Mouse (Mus musculus) hindbrain, embryonic 10.5 days (tissue): Measurements from ENCODE around the gene Zbtb16. TPM values are rescaled to one million over a fixed set of nuclear protein-coding genes. Genes with fewer than 3 reads are reported as not detected.

Experiments
- DNase-seq: peaks from one replicate; pipeline ENCODE4 v3.0.0-alpha.2; 2017; ENCODE audit warnings: low spot score
- H3K27ac ChIP-seq: fragments of 300-500 bp; sonication (generic); 2 replicates; pipeline ENCODE4 v1.5.1; 2016; ENCODE audit warnings: mild to moderate bottlenecking, moderate library complexity
- H3K27me3 ChIP-seq: fragments of 300-500 bp; sonication (generic); 2 replicates; pipeline ENCODE4 v1.6.1; 2016; ENCODE audit warnings: mild to moderate bottlenecking; ENCODE audit not compliant: poor library complexity, insufficient read depth, severe bottlenecking
- H3K36me3 ChIP-seq: fragments of 300-500 bp; sonication (generic); 2 replicates; pipeline ENCODE4 v1.6.1; 2016; ENCODE audit warnings: mild to moderate bottlenecking, moderate library complexity
- H3K4me1 ChIP-seq: fragments of 300-500 bp; sonication (generic); replicated peaks from 2 replicates; pipeline ENCODE4 v1.6.1; 2016; ENCODE audit warnings: mild to moderate bottlenecking
- H3K4me3 ChIP-seq: fragments of 300-500 bp; sonication (generic); 2 replicates; pipeline ENCODE4 v1.5.1; 2016; ENCODE audit warnings: mild to moderate bottlenecking, moderate library complexity
- H3K9me3 ChIP-seq: fragments of 300-500 bp; sonication (generic); 2 replicates; pipeline ENCODE4 v1.6.1; 2016; ENCODE audit warnings: mild to moderate bottlenecking, moderate library complexity
- WGBS: fragments of 180-500 bp; shearing (Covaris S2); methylation state at CpG from one replicate; pipeline ENCODE4 v1.1.7; 2016; 5-methylcytosine and 5-hydroxymethylcytosine counted together
- polyA plus RNA-seq: library from polyadenylated mRNA; unstranded; fragments of >200 nt; fragmentation: Nextera tagmentation; extraction: Ambion mirVana; gene quantifications from 2 replicates; pipeline ENCODE4 v1.2.1, GENCODE M21; 2016

The Zbtb16 gene
- polyA plus RNA-seq, 1 experiment from 2014 or later: 22.6 TPM

DNA sequence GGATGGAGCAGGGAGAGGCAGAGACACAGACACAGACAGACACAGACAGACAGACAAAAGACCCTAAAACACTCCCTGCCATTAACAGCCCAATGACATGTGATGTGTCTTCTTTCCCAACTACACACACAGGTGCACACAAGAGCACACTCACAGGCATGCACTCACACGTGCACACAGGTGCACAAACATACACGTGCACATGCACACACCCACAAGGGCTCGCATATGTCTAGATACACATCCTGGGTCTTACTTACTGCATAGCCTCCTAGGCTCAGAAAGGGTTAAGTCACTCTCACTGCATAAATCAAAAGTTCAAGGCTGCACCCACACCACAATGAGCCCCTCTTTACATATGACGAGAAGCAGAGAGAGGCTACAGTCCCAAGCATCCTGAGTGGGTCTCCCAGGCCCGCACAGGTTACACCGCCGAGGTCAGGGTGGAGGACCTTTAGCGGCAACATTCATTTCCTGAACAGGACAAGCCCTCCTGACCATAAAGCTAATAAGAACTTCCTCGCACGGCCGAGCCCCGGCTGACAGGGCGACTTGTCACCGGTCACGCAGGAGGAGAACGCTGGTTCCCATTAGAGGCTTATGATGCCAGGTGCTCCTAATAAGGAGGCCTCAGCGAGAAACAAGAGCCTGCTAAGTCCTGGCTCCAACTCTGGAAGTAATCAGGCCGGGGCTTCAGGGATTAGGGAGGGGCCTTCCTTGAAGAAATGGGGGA is 13.3 kb downstream of the Zbtb16 start:
- Histone ChIP-seq H3K27ac (peak overlapping the region; percentile 72), H3K4me3 (peak overlapping the region; percentile 18; the same call in 1 of the 2 replicates), H3K4me1 (peaks cover 86% of the 10 kb centered on the region), H3K36me3 (peaks cover 21% of the 10 kb centered on the region), H3K9me3 (no peaks in the 10 kb centered on the region), H3K27me3 (no peaks in the 10 kb centered on the region)
- peak; percentile 69 for DNase-seq
- WGBS: 45% methylated on average over 18 of the region's 18 CpGs

DNA sequence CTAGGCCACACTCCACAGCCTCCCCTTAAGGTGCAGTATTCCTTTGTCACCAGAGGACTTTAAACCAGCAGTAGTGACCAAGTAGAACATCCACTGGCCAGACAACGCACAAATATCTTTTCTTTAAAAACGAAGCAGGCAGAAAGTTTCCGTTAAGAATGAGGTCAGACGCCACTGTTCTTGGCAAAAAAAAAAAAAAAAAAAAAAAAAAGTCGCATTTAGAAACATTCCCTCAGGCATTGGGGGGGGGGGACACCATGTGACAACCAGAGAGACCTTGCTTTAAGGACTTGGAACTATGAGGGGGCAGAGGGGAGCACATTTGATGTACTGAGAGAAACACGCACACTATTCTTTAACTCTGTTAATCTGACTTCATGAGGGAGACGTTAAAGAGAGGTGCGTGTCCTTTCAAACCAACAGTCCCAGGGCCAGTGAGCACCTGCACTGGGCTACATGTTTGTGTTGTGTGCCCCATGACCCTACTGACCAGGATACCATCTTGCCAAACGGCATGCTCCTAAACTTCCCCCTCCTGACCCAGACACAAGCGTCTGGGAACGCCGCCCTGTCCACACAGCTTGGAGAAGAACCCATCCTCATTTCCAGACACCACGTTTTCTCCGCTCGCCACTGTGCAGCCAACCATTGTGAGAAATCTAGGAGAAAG is 14.0 kb downstream of the Zbtb16 start:
- Histone ChIP-seq H3K27ac (peak overlapping the region; percentile 57), H3K36me3 (peaks cover 15% of the 10 kb centered on the region), H3K9me3 (no peaks in the 10 kb centered on the region), H3K27me3 (no peaks in the 10 kb centered on the region), H3K4me1 (peaks cover 92% of the 10 kb centered on the region), H3K4me3 (no peak overlapping the region)
- DNase-seq: no peak
- WGBS: 62% methylated on average over 15 of the region's 15 CpGs

DNA sequence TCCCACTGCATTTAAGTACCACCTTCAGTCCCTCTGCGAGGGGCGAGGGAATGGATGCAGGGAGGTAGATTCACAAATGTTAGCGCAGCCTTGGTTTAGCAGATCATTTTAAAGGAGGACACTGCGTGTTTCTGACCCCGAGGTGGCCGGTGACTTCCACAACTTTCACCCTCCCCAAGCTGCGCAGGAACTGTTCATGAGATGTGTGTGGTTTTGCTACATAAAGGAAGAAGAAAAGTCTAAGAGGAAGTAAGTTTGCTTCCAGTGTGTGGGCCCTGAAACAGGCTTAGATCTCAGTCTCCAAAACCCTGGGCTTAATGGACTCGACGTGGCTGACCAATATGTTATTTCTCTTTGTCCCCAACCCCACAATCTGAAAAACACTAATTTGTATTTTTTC is 14.6 kb downstream of the Zbtb16 start:
- Histone ChIP-seq H3K9me3 (no peaks in the 10 kb centered on the region), H3K36me3 (peaks cover 13% of the 10 kb centered on the region), H3K4me3 (no peak overlapping the region), H3K4me1 (peaks cover 92% of the 10 kb centered on the region), H3K27ac (peak overlapping the region; percentile 35), H3K27me3 (no peaks in the 10 kb centered on the region)
- WGBS: 81% methylated on average over 9 of the region's 9 CpGs
- DNase-seq: no peak

DNA sequence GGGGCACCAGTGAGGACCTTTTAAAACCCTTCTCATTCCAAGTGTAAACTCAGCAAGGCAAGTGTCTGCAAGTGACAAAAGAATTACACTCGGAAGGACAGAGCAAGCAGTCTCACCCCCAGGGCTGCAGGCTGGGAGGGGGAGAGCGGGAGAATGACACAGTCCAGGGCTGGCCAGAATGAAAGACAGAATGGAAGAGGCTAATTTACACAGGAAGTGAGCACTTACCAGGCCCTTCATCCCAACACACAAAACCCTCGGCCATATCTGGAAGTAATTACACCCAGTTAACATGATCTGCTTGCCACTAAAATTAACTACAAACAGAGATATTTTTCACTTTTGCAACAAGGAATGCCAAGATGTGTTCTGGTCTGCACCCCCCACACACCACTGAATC is 15.2 kb downstream of the Zbtb16 start:
- peaks cover 8% of the 10 kb centered on the region; the same call in 1 of the 2 replicates for H3K36me3 ChIP-seq
- DNase-seq: peak; percentile 34
- 37% methylated on average over 3 of the region's 3 CpGs for WGBS

DNA sequence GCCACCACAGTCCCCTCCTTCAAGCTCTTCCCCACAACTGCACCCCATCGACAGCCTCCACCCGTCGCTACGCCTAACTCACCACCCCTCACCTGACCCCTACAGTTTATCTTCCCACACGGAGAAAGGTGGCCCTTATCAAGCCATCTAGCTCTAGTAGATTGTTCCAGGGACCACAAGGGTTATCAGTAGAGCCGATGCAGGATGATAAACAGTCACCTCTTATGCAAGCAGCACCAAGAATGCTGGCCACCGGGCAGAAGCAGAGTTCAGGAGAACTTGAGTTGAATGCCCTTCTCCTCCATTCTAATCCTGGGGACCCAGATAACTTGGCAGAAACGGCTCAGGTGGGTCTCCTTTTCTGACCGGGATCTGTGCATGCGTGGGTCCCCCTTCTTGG is 16.3 kb downstream of the Zbtb16 start:
- H3K27me3 ChIP-seq: no peaks in the 10 kb centered on the region
- H3K36me3 ChIP-seq: peaks cover 10% of the 10 kb centered on the region
- H3K4me3 ChIP-seq: no peak overlapping the region
- no peak overlapping the region for H3K27ac ChIP-seq
- no peaks in the 10 kb centered on the region for H3K9me3 ChIP-seq
- DNase-seq: no peak
- 84% methylated on average over 10 of the region's 10 CpGs for WGBS
- H3K4me1 ChIP-seq: peaks cover 80% of the 10 kb centered on the region

More for the DNA sequence above, 15.2 kb downstream of the Zbtb16 start:
- H3K27me3 ChIP-seq: no peaks in the 10 kb centered on the region
- peaks cover 86% of the 10 kb centered on the region for H3K4me1 ChIP-seq
- no peaks in the 10 kb centered on the region for H3K9me3 ChIP-seq
- H3K4me3 ChIP-seq: no peak overlapping the region
- H3K27ac ChIP-seq: peak overlapping the region; percentile 35

DNA sequence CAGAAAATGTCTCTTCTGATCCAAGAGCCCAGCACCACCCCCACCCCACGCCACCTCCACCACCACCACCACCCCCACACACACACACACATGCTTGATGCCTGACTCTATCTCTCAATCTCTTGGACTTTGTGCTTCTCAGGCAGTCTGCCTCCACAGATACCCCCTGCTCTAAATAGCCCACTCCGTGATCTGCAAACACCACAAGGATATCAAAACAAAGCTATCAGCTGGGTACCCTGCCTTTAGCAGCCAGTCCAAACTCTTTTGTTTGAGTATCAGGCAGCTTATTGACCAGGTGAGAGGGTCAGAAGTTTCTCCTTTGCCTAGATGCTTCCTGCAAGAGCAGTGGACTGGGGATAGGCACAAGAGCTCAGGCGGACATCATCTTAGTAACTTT is 16.9 kb downstream of the Zbtb16 start:
- H3K27me3 ChIP-seq: no peaks in the 10 kb centered on the region
- H3K9me3 ChIP-seq: no peaks in the 10 kb centered on the region
- no peak for DNase-seq
- peaks cover 6% of the 10 kb centered on the region for H3K36me3 ChIP-seq
- 86% methylated on average over 3 of the region's 3 CpGs for WGBS
- no peak overlapping the region for H3K27ac ChIP-seq
- peaks cover 80% of the 10 kb centered on the region for H3K4me1 ChIP-seq
- no peak overlapping the region for H3K4me3 ChIP-seq

DNA sequence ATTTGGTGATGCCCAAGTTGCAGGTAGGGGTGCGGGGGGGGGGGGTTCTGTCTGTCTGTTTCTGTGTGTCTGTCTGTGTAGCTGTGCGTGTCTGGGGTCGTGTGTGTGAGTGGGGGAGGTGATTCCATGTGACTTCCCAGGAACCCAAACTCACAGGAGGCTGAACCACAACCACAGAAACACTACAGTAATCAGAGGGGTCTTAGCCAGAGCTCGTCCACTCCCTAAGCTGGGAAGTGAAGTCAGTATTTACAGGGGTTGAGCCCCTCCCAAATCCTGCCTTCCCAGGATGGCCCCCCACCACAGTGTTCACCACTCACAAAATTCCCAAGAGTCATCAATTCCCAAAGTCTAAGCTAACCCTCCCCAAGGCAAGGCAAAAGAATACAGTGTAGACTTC is 18.1 kb downstream of the Zbtb16 start:
- H3K27ac ChIP-seq: no peak overlapping the region
- H3K4me3 ChIP-seq: no peak overlapping the region
- H3K36me3 ChIP-seq: peaks cover 3% of the 10 kb centered on the region
- 86% methylated on average over 4 of the region's 4 CpGs for WGBS
- H3K27me3 ChIP-seq: no peaks in the 10 kb centered on the region
- no peak for DNase-seq
- no peaks in the 10 kb centered on the region for H3K9me3 ChIP-seq
- H3K4me1 ChIP-seq: peaks cover 72% of the 10 kb centered on the region

DNA sequence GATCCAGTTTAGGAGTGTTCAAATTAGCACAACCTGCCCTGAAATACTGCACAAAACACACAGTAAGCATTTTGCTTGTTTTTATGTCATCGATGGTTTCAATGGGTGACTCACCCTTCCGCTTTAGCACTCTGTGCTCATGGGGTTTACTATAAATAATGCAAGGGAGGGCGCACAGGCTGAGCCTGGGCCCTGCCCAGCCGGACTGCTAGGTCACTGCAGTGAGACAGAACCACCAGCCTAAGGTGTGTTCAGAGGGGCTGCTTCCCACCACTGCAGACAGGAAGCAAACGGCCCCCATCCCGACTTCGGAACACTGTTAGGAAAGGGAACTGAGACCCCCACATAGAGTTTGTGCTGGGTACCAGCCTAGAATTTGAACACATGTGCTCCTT is 18.6 kb downstream of the Zbtb16 start:
- peaks cover 3% of the 10 kb centered on the region for H3K36me3 ChIP-seq
- no peak overlapping the region for H3K27ac ChIP-seq
- peaks cover 67% of the 10 kb centered on the region for H3K4me1 ChIP-seq
- no peak for DNase-seq
- H3K27me3 ChIP-seq: no peaks in the 10 kb centered on the region
- no peaks in the 10 kb centered on the region for H3K9me3 ChIP-seq
- 88% methylated on average over 7 of the region's 7 CpGs for WGBS
- no peak overlapping the region for H3K4me3 ChIP-seq

DNA sequence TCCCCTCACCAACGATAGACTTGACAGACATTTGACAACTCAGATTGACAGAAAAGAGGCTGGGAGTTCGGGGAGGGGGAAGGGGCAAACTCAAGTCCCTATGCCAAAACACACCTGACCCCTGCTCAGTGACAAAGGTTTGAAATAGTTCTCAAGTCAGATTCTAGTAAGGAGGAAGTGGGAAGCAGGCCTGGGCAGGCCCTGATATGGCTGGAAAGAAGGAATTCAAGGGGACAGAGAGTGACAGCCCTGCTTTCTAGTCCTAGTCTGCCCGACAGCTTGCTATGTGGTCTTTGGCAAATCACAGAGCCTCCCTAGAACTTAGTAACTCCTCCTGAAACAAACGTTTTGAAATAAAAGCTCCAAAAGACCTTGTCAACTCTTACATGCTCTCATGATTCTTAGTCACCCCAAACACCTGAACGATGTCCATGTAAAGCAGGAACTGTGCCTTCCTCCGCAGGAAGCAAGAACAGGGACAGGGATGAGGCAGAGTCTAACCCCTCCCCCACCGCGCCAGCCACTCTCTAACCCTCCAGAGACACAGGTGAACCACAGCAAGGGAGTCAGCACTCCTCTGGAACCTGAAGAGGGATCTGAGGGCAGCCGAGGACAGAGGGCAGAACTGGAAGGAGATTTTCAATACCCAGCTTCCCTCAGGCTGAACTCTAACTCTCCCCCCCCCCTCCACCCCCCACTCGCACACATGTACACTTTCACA is 19.2 kb downstream of the Zbtb16 start:
- H3K36me3 ChIP-seq: peaks cover 3% of the 10 kb centered on the region

DNA sequence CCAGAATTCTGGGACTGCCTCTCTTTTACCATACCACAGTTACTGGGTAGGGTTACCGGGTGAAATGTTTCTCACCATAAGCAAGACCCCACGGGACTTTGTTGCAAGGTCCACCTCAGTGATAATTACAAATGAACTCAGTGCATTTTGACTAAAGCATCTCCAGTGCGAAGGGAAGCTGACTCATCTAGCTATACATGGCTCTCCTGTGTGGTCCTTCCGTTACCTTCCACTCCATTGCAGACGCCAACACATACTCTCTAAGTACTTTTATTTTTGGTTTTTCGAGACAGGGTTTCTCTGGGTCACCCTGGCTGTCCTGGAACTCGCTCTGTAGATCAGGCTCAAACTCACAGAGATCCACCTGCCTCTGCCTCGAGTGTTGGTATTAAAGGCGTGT is 19.9 kb downstream of the Zbtb16 start:
- DNase-seq: no peak
- no peak overlapping the region for H3K27ac ChIP-seq
- peaks cover 3% of the 10 kb centered on the region for H3K36me3 ChIP-seq
- 94% methylated on average over 9 of the region's 9 CpGs for WGBS
- H3K4me1 ChIP-seq: peaks cover 55% of the 10 kb centered on the region
- no peak overlapping the region for H3K4me3 ChIP-seq
- H3K9me3 ChIP-seq: no peaks in the 10 kb centered on the region
- H3K27me3 ChIP-seq: no peaks in the 10 kb centered on the region

More for the DNA sequence above, 19.2 kb downstream of the Zbtb16 start:
- Histone ChIP-seq H3K27me3 (no peaks in the 10 kb centered on the region), H3K4me1 (peaks cover 62% of the 10 kb centered on the region), H3K4me3 (no peak overlapping the region), H3K27ac (no peak overlapping the region), H3K9me3 (no peaks in the 10 kb centered on the region)
- WGBS: 59% methylated on average over 10 of the region's 10 CpGs
- no peak for DNase-seq

DNA sequence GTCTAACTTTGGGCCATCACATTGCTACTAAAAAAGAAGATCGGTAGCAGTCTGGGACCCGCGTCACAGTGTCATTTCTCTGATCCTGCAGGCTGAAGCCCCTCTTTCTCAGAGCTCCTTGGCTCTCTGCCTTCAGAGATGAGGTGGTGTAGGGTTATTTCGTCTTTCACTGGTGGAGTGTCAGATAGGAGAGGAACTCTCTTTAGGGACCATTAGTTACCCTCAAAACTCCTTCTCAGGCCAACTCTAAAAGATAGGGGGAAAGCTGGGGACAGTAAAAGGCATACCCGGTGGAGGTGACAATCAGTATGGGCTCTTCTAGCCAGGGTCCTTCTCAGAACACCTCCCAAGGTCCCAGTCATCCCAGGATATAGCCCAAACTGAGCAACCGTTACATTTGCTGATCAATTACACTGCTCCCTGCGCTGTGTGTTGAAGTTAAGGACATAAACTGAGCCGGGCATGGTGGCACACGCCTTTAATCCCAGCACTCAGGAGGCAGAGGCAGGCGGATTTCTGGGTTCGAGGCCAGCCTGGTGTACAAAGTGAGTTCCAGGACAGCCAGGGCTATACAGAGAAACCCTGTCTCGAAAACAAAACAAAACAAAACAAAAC is 21.0 kb downstream of the Zbtb16 start:
- H3K4me3 ChIP-seq: no peak overlapping the region
- H3K27me3 ChIP-seq: no peaks in the 10 kb centered on the region
- no peak for DNase-seq
- no peaks in the 10 kb centered on the region for H3K9me3 ChIP-seq
- peaks cover 46% of the 10 kb centered on the region for H3K4me1 ChIP-seq
- peaks cover 5% of the 10 kb centered on the region for H3K36me3 ChIP-seq
- WGBS: 89% methylated on average over 12 of the region's 12 CpGs
- no peak overlapping the region for H3K27ac ChIP-seq

DNA sequence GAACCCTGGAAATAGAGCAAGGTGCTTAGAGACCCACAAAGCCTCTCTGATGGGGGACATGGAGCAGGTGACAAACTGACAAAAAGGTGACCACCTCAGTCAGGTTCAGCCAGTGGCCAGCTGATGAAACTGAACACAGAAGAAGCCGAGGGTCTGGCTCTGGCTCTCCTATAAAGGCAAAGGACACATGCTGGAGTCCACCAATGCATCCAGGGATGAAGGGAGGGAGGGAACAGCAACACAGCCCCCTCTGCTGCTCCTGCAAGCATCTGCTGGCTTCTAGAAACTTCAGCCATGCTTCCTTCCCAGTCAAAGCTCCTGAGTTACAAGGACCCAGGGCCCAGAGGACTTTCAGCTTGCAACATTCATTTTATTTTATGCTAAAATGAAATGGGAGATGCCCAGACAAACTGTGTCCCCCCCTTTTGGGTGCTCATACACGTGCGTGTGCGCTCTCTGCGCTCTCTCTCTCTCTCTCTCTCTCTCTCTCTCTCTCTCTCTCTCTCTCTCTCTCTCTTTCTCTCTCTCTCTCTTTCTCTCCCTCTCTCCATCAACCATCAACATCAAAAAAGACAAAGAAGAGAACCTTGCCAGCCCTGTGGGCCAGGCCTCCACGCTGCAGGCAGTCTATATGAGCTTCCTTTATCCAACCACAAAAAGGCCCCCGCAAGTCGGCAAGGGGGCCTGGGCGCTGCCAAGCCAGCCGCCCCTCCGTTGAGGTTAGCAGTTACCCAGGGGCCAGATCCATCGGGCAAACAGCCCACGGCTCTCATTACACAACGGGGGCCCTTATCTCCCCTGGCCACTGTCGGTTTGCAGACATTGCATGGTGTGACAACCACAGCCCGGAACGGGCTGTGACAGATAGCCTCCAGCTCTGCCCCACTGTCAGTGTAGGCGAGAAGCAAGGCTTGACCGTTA is 21.8 kb downstream of the Zbtb16 start:
- H3K27me3 ChIP-seq: no peaks in the 10 kb centered on the region
- DNase-seq: no peak
- peaks cover 39% of the 10 kb centered on the region for H3K4me1 ChIP-seq
- peaks cover 11% of the 10 kb centered on the region for H3K36me3 ChIP-seq
- WGBS: 79% methylated on average over 19 of the region's 19 CpGs
- H3K9me3 ChIP-seq: no peaks in the 10 kb centered on the region
- peak overlapping the region; percentile 71 for H3K27ac ChIP-seq
- H3K4me3 ChIP-seq: no peak overlapping the region
